Mouse (Mus musculus): Measurements from ENCODE around the gene Rhcg.

Gene Rhcg

GRCm38 (mm10) chr7:79547092-79547491 is 70.4 kb downstream of the Rhcg start:
- peak; percentile 92 for DNase-seq

GRCm38 (mm10) chr7:79545066-79545400 is 72.4 kb downstream of the Rhcg start:
- no peak for DNase-seq

GRCm38 (mm10) chr7:79544281-79545065 is 73.0 kb downstream of the Rhcg start:
- DNase-seq: peak; percentile 11

Measured in cerebellum, adult 9-11 months (tissue).